Mouse (Mus musculus) limb, embryonic 10.5 days (tissue): ENCODE measurements at regions not wholly inside any gene's neighbourhood (a gene's known extent, or its start where the extent isn't known, plus 50 kb on each side); places are given as distances from the start of the nearest gene placed in this dataset.

Source experiments
- DNase-seq: peaks from one replicate; pipeline ENCODE4 v3.0.0-alpha.2; 2017; ENCODE audit warnings: low spot score
- H3K27ac ChIP-seq: fragments of 300-500 bp; sonication (generic); 2 replicates; pipeline ENCODE4 v1.5.1; 2016; ENCODE audit warnings: mild to moderate bottlenecking
- H3K27me3 ChIP-seq: fragments of 300-500 bp; sonication (generic); 2 replicates; pipeline ENCODE4 v1.6.1; 2016; ENCODE audit warnings: low read depth, mild to moderate bottlenecking; ENCODE audit not compliant: poor library complexity, severe bottlenecking
- H3K36me3 ChIP-seq: fragments of 300-500 bp; sonication (generic); 2 replicates; pipeline ENCODE4 v1.6.1; 2016; ENCODE audit warnings: mild to moderate bottlenecking, moderate library complexity
- H3K4me1 ChIP-seq: fragments of 300-500 bp; sonication (generic); 2 replicates; pipeline ENCODE4 v1.6.1; 2016
- H3K4me3 ChIP-seq: fragments of 300-500 bp; sonication (generic); 2 replicates; pipeline ENCODE4 v1.5.1; 2016; ENCODE audit warnings: mild to moderate bottlenecking, moderate library complexity
- H3K9me3 ChIP-seq: fragments of 300-500 bp; sonication (generic); replicated peaks from 2 replicates; pipeline ENCODE4 v1.6.1; 2016; ENCODE audit warnings: mild to moderate bottlenecking
- WGBS: fragments of 180-500 bp; shearing (Covaris S2); methylation state at CpG from one replicate; pipeline ENCODE4 v1.1.7; 2016; 5-methylcytosine and 5-hydroxymethylcytosine counted together

DNA sequence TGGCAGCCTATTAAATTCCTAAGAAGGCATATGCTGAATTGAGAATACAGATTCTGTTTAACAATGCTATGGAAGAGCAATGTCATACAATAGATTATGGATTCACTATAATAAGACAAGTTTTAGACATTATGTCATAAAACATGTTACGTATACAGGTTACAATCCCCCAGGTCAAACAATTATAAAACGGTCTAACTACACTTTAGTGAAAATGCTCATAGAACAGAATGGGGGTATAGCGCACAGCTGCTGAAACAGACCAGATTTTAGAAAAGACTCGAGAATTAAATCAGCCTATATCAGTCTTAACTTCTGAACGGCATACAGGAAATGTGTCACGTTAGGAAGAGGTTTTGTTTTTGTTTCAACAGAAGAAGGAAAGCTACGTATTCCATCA lies 660.5 kb upstream of the Sel1l start:
- H3K4me1 ChIP-seq: no peaks in the 10 kb centered on the region
- H3K27ac ChIP-seq: no peak overlapping the region
- 89% methylated on average over 7 of the region's 7 CpGs for WGBS
- no peak overlapping the region for H3K4me3 ChIP-seq
- no peaks in the 10 kb centered on the region for H3K27me3 ChIP-seq
- H3K9me3 ChIP-seq: no peaks in the 10 kb centered on the region
- no peaks in the 10 kb centered on the region for H3K36me3 ChIP-seq
- DNase-seq: no peak

DNA sequence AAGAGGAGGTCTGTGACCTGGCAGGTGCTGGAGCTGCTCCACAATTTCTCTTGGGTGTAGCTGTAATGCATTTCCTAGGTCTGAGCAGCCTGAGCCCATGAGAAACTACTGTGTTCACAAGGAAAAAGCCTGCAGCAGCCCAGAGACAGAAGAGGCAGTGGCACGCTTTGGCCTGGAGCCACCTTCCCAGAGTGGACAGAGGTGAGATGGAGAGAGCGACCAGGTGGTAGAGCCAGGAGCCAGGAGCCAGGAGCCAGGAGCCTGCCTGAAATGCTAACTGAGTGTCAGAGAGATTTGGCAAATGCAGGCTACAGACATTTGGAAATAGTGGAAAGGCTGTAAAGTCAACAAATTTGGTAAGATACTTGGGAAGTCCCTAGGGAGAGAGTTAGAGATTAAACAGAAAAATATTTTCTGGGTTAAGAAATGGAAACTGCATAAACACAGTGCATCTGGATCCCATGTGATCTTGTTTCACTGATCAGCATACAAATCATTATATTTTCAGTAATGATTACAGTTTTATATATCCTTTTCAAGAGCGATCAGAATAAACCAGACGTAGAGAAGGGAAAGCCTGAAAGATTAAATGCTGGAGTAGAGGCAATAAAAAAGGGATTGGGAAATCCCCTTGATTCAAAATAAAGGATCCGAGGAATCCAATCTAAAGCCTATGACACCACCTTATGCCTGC lies 660.0 kb upstream of the Sel1l start:
- H3K9me3 ChIP-seq: no peaks in the 10 kb centered on the region
- no peaks in the 10 kb centered on the region for H3K36me3 ChIP-seq
- no peaks in the 10 kb centered on the region for H3K27me3 ChIP-seq
- H3K4me3 ChIP-seq: no peak overlapping the region
- WGBS: 89% methylated on average over 5 of the region's 5 CpGs
- H3K4me1 ChIP-seq: no peaks in the 10 kb centered on the region
- DNase-seq: no peak
- no peak overlapping the region for H3K27ac ChIP-seq

DNA sequence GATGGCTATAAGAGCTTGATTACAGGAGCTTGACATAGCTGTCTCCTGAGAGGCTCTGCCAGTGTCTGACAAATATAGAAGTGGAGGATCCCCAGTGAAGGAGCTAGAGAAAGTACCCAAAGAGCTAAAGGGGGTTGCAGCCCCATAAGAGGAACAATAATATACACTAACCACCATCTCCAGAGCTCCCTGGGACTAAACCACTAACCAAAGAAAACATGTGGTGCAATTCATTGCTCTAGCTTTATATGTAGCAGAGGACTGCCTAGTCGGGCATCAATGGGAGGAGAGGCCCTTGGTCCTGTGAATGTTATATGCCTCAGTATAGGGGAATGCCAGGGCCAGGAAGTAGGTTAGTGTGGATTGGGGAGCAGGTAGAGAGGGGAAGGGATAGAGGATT lies 635.0 kb upstream of the Sel1l start:
- 80% methylated on average over 1 of the region's 1 CpGs for WGBS
- Histone ChIP-seq H3K4me3 (no peak overlapping the region), H3K4me1 (no peaks in the 10 kb centered on the region), H3K27ac (no peak overlapping the region), H3K9me3 (no peaks in the 10 kb centered on the region), H3K27me3 (no peaks in the 10 kb centered on the region), H3K36me3 (no peaks in the 10 kb centered on the region)
- no peak for DNase-seq

DNA sequence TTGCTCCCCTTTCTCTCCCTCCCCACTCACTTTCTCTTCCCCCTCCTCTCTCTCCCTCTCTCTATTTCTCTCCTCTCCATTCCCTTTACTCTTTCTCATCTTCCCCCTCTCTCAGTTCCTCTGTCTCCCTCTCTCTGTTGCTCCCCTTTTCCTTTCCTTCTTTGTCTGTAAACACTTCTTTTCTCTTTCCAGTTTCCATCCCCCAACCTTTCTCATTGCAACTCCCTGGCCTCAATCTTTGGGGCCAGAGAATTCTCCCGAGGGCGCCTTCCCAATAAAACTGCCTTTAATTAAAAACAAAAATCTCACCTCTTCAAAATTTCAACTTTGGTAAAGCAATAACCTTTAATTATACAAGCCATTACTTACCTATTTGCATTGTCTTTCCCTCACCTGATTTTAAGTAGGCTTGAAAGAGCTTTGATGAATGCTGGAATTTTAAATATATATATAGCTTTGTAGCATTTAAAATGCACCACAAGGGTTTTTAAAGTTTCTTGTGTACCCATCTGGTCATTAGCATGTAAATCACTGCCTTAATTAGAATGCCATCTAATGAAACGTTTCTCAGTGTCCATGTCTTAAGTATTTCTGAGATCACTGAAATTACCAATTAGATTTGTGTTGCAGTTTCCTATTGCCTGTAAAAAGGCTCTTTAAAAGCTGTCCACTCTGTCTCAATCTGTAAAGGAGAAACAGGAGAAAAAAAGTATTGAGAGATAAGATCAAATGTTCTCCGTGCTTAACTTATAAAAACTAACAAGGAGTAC lies 625.5 kb upstream of the Sel1l start:
- no peak overlapping the region for H3K4me3 ChIP-seq
- no peak overlapping the region for H3K27ac ChIP-seq
- no peaks in the 10 kb centered on the region for H3K36me3 ChIP-seq
- no peak for DNase-seq
- H3K27me3 ChIP-seq: no peaks in the 10 kb centered on the region
- no peaks in the 10 kb centered on the region for H3K9me3 ChIP-seq
- WGBS: 47% methylated on average over 4 of the region's 4 CpGs
- H3K4me1 ChIP-seq: peaks cover 12% of the 10 kb centered on the region; the same call in 1 of the 2 replicates

DNA sequence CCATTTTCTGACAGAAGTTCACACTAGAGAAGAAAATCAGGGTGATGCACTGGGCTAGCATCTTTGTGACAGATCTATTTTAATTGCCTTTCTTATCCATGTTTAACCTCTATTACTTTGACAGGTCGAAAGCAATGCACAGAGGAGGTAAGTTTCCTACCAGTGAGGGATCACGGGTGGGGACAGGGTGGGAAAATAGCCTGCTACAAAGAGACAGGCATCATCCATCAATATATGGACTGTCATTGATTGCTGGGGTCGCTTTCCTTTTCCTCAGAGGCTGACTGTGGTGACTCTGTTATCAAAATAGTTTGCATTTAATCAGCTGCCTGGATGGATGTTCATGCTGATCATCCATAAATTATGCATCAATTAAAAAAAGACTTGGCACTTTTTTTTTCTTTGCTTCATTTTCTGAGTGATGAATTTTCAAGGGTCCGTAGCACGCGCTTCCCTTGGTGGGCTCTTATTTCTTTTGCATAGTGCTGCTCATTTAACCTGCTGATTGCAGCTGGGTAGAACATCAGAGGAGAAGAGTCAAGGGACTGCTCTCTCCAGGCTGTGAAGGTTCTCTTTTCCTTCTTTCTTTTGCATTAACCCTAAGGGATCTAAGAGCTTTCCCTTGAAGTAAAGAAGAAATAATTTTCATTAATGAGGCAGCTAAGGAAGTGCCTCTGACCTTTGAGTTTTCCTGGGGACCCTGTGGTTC lies 602.3 kb upstream of the Sel1l start:
- H3K27ac ChIP-seq: no peak overlapping the region
- H3K9me3 ChIP-seq: no peaks in the 10 kb centered on the region
- H3K4me3 ChIP-seq: no peak overlapping the region
- no peaks in the 10 kb centered on the region for H3K27me3 ChIP-seq
- no peak for DNase-seq
- no peaks in the 10 kb centered on the region for H3K36me3 ChIP-seq
- 78% methylated on average over 6 of the region's 6 CpGs for WGBS
- H3K4me1 ChIP-seq: no peaks in the 10 kb centered on the region

DNA sequence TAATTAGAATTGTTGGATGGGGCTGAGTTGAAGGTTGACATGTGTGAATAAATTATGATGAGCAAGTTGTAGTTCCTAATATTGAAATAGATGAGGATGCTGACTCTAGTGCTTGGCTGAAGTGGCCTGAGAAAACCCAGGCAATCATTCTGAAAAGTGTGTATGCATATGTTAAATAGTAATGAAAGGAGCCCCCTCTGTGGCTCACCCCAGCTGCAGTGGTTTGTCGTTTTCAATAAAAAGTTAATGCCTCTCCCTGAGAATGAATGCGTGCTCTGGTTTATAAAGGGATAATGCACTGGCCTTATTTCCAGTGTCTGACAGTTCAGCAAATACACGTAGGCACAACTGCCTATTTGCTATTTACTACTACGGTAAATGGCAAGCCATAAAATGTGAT lies 569.5 kb upstream of the Sel1l start:
- no peaks in the 10 kb centered on the region for H3K4me1 ChIP-seq
- 83% methylated on average over 4 of the region's 4 CpGs for WGBS
- no peak overlapping the region for H3K27ac ChIP-seq

DNA sequence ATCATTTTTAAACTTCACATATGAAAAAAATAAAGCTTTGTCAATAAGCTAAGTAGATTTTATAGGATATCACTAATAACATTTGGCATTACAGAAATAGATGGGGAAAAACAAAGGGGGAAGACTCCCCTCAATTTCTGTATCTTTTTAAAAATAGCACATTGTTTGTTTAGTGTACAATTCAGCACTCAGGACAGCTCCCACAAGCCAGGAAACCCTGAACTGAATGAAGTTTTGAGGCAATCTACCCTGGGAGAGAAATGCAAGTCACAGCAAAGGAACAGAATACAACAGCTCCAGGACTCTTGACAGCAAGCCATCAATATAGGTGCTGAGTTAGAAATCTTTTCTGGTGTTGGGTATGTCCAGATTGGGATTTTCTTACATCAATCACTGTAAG lies 556.5 kb upstream of the Sel1l start:
- Histone ChIP-seq H3K4me1 (no peaks in the 10 kb centered on the region), H3K27me3 (no peaks in the 10 kb centered on the region), H3K27ac (no peak overlapping the region), H3K36me3 (no peaks in the 10 kb centered on the region), H3K4me3 (no peak overlapping the region), H3K9me3 (no peaks in the 10 kb centered on the region)
- DNase-seq: peak; percentile 33

More for the DNA sequence above, 569.5 kb upstream of the Sel1l start:
- Histone ChIP-seq H3K4me3 (no peak overlapping the region), H3K9me3 (no peaks in the 10 kb centered on the region), H3K36me3 (no peaks in the 10 kb centered on the region), H3K27me3 (no peaks in the 10 kb centered on the region)
- DNase-seq: no peak

DNA sequence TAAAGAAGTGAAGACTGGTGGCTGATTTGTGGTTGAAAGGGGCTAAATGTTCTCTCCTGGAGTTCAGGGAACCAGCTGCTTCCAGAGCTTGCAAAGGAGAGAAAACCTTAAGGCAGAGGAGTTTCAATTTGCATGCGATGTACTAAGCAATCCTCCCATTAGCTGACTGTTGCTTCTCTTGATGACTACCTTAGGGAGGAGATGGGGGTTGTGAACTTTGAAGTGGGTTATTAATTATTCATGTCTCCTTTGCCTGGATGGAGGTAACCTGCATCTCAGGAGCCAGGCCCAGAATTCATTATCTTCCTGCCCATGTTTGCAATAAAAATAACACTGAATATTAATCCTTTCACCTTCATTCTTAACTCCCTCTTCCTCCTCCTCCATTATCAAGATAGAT lies 552.0 kb upstream of the Sel1l start:
- Histone ChIP-seq H3K36me3 (no peaks in the 10 kb centered on the region), H3K27me3 (no peaks in the 10 kb centered on the region), H3K27ac (no peak overlapping the region), H3K4me3 (no peak overlapping the region), H3K4me1 (no peaks in the 10 kb centered on the region), H3K9me3 (no peaks in the 10 kb centered on the region)
- DNase-seq: no peak
- WGBS: 60% methylated on average over 1 of the region's 1 CpGs

DNA sequence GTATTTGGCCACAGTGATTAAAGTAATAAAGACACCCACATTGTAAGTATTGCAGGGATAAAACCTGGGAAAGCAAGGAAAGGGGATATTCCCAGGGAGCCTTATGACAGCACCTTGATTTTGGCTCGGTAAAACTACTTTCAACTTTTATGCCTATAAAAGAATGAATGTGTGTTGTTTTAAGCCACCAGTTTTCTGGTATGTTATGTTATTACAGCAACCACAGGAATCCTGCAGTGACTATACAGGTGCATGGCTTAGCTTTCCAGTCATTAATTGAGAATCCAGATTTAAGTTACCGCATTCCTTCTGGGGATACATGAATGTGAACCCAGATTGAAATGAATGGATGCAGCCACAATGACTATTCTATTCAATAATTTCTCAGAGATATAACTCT lies 537.2 kb upstream of the Sel1l start:
- Histone ChIP-seq H3K4me1 (no peaks in the 10 kb centered on the region), H3K27me3 (no peaks in the 10 kb centered on the region), H3K27ac (no peak overlapping the region), H3K36me3 (no peaks in the 10 kb centered on the region), H3K4me3 (no peak overlapping the region), H3K9me3 (no peaks in the 10 kb centered on the region)
- 93% methylated on average over 2 of the region's 2 CpGs for WGBS
- no peak for DNase-seq

DNA sequence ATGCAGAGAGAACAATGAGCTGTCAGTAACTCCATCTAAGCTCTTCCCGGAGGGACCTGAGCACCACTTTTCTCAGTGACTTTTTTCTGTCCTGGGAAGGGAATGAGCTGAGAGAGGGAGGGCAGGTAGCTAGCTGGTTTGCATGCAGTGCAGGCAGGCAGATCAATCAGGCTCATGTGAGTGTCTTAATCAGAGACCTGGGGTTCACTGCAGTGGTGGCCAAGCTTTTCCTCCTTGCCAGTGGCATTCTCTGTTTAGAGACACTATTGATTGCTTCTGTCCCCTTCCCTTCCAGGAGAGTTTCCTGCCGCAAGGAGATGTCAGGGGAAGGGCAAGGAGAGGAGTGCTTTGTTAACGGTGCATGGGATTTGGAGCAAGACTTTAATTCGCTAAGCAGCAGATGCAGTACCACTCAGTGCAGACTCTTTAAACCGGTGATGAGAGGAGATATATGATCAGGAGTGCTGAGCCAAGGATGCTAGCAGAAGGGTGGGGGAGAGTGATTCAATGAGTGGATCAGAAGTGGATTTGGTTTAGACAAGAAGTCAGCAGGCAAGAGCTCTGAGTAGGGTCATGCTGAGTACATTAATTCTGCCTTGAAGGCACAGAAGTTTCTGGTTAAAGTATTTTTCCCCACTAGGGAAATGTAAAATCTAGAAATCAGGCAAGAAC lies 535.4 kb upstream of the Sel1l start:
- H3K9me3 ChIP-seq: no peaks in the 10 kb centered on the region
- no peak overlapping the region for H3K27ac ChIP-seq
- H3K4me1 ChIP-seq: no peaks in the 10 kb centered on the region
- no peaks in the 10 kb centered on the region for H3K36me3 ChIP-seq
- H3K27me3 ChIP-seq: no peaks in the 10 kb centered on the region
- no peak for DNase-seq
- WGBS: 26% methylated on average over 5 of the region's 5 CpGs
- no peak overlapping the region for H3K4me3 ChIP-seq

DNA sequence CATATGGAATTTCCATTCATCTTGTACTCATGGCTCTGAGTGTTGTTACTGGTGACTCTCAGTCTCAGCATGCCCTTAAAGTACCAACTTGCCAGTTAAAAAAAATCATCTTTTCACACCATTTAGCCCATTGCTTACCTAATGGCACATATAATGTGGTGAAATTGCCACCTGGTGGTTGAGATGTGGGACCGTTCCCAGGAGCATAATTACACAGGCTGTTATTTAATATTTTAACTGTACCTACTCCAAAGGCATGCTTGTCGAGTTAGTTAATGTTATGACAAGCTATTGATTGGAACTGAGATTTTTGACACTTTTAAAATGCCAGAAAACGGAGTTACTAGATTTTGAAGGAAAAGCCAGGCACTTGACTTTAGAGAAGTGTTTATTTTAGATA lies 530.2 kb upstream of the Sel1l start:
- no peak for DNase-seq
- WGBS: 71% methylated on average over 3 of the region's 3 CpGs
- Histone ChIP-seq H3K9me3 (no peaks in the 10 kb centered on the region), H3K36me3 (no peaks in the 10 kb centered on the region), H3K4me1 (no peaks in the 10 kb centered on the region), H3K27ac (no peak overlapping the region), H3K4me3 (no peak overlapping the region), H3K27me3 (no peaks in the 10 kb centered on the region)

DNA sequence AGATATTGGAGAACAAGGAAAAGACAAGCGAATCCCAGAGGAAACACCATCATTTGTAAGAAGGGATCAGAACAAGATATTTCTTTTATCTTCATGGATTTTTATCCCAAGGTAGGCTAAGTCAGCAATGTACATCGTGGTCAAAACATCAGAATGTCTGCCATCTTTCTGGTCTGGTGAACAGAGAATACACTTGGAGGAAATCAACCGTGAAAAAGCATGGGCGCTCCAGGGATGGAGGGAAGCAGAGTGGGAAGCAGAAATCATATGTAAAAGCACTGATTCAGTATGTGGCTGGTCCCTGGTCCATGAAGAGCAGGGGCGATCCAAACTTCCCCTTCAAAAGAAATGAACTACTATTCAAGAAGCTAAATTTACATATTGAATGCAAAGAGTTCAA lies 517.0 kb upstream of the Sel1l start:
- DNase-seq: no peak
- 90% methylated on average over 5 of the region's 5 CpGs for WGBS
- H3K36me3 ChIP-seq: no peaks in the 10 kb centered on the region

More for the DNA sequence above, 517.0 kb upstream of the Sel1l start:
- Histone ChIP-seq H3K4me3 (no peak overlapping the region), H3K27ac (no peak overlapping the region), H3K27me3 (no peaks in the 10 kb centered on the region), H3K9me3 (no peaks in the 10 kb centered on the region), H3K4me1 (no peaks in the 10 kb centered on the region)
